Mouse (Mus musculus) lung, postnatal 0 days (tissue): Measurements from ENCODE around the gene Exoc6.

Source experiments
- CTCF ChIP-seq: IDR thresholded peaks from 2 replicates; pipeline ENCODE4 v1.5.1; 2016; ENCODE audit warnings: antibody characterized with exemption, mild to moderate bottlenecking
- EP300 ChIP-seq: IDR thresholded peaks from 2 replicates; pipeline ENCODE4 v1.6.1; 2016; ENCODE audit warnings: antibody characterized with exemption, mild to moderate bottlenecking, control low read depth

DNA sequence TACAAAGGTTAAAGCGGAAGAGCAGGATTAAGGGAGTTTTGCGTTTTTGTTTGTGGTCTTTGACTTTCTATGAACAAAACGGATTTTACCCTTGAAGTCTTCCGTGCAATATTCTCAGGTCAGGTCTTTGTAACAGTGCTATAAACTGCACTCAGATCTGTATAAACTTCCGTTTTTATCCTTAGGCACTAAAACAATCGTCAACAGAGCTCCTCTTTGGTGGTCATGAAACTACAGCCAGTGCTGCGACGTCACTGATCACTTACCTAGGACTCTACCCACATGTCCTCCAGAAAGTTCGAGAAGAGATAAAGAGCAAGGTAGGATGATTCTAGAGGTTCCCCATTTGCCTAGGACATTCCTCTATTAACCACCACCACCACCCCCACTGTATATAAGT is 149.5 kb downstream of the Exoc6 start:
- TF ChIP-seq CTCF (no peak), EP300 (no peak)
